Mouse (Mus musculus) megakaryocyte progenitor cell, adult 5-6 weeks (primary cell): ENCODE data around the gene Gm8332. TPM values are rescaled to one million over a fixed set of nuclear protein-coding genes. Genes with fewer than 3 reads are reported as not detected.
"Not testable (repeated sequence)": the region's sequence is repeated elsewhere in the genome, so short reads cannot be mapped to it uniquely, and the experiment has no call there.

Source experiments
- ATAC-seq: replicated peaks from 2 replicates; pipeline ENCODE4 v1.8.0; 2016; ENCODE audit warnings: mild to moderate bottlenecking, moderate TSS enrichment, inconsistent platforms; ENCODE audit not compliant: poor library complexity
- total RNA-seq, 2 experiments: library from RNA; stranded (forward) in 1 of 2; stranded (reverse) in 1 of 2; fragments of 157-497, 149-512 nt in 1 of 2; fragments of 200-1000 nt in 1 of 2; gene quantifications; 2 replicates each; pipeline versions ENCODE4 v1.2.3 to v1.2.4; 2015 to 2017

Gm8332 gene
- total RNA-seq (2015) (not detected in 2 replicates), total RNA-seq (2017) (not detected in 2 replicates)

DNA sequence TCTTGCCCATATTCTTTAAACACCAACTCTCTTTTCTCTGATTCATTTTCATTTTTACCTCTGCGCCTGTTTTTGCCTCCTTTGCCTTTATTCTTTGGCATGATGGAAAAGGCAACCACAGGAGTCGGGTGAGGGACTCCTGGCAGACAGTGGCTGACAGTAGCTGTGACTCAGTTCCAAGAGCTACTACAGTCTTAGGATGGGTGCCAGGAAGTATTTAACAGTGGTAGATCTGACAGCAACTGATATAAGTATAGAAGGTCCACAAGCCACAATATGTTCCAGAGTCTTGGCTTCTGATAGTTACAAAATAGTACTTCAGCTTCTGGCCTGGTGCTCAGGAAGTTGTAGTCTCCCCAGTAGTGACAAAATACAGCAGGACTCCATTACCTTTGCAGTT, at the start of gene Gm8332:
Gm8332 (minus strand) TSS at position 101 of the 400 bp plus-strand sequence.
- ATAC-seq = not testable (repeated sequence)

DNA sequence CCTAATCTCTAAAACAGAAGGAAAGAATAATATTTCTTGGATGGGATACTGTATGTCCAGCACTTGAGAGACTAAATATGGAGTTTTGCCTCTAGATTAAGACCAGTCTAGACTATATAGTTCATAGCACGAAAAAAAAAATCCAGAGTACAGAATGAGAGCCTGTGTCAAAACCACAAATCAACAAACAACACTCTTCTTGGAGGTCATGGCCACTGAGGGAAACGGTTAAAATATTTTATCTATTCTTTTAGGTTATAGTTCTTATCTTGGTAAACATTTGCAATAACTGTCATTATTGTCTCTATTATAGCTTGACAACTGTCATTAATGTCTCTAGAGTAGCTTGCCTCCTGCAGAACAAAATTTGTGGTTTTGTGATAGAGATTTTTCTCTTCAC, 47.3 kb upstream of the Gm8332 start:
- not testable (repeated sequence) for ATAC-seq

DNA sequence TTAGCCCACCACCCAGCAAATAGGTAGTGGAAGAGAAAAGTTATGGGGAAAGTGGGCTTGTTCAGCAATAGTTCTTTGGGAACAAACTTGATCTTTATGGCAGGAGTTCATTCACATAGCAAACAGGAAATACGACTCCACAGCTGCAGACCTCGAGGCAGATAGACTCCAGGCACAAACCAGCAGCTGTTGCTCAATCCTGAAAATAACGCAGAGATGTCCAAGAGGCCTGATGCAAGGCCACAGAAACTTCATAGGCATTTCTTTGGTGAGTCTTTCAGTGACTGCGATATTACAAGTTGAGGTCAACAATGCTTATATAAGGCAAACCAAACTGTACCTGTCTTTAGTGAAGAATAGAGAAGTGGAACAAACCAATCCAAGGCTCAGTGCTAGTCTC, 43.2 kb upstream of the Gm8332 start:
- ATAC-seq = not testable (repeated sequence)

DNA sequence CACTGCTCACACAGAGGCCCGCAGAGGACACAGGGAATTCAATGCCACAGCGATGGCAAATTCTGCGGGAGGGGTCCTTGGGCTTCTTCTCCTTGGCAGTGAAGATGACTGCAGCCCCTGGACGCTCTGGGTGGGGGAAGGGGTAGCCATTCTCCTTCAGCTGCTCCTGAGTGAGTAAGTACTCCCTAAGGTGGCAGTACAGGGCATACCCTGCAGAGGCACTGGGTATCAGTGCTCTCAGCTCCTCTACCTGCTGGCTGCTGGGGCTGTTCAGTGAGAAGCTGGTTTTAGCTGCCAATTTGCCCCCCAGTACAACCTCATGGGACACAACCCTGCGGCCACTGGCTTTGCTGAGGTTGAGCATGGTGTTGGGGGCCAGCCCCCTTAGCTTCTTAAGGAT, 35.3 kb upstream of the Gm8332 start:
- ATAC-seq = not testable (repeated sequence)

DNA sequence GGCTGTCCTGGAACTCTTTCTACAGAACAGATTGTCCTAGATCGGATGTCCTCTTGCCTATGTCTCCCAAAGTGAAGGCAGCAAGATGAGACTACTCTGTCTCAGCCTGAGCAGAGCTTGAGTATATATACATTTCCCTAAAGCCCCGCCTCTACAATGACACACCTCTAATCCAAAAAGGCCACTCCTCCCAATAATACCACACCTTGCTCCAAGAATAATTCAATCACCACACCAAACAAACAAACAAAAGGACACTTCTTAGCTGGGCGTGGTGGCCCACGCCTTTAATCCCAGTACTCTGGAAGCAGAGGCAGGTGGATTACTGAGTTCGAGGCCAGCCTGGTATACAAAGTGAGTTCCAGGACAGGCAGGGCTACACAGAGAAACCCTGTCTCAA, 24.5 kb upstream of the Gm8332 start, which contains the start of gene Gm5662:
Gm5662 (minus strand) TSS at position 101 of the 400 bp plus-strand sequence.
- not testable (repeated sequence) for ATAC-seq

DNA sequence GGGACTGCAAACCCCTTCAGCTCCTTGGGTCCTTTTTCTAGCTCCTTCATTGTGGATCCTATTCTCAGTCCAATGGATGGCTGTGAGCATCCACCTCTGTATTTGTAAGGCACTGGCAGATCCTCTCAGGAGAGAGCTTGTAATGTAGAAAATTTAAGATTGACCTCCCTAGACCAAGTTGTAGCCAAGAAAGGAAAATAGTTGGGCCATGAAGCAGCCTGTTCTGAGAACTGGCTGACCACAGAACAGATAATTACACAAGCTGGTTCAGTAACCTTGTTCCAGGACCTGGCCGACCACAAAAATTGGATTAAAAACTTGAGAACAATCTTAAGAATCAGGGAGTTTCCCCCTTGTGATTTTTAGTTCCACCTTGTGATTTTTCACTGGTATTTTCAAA, 7.3 kb upstream of the Gm8332 start:
- no peak for ATAC-seq

DNA sequence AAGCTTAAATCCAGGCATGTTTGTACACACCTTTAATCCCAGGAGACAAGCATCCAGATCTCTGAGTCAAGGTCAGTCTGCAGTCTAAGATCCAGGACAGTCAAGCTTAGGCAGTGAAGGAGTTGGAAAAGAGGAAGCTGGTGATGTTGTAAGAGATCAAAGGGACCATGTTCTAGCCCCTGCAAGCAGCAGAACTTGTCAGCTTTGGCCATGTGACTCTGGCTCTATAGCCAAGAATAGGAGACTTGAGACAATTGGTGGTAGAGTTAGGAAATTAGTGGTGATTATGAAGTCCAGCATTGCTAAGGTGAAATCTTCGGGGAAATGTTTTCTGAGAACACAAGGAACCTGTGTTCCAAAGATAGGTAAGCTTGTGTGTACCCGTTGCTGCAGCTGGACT, 6.0 kb upstream of the Gm8332 start:
- ATAC-seq = not testable (repeated sequence)

DNA sequence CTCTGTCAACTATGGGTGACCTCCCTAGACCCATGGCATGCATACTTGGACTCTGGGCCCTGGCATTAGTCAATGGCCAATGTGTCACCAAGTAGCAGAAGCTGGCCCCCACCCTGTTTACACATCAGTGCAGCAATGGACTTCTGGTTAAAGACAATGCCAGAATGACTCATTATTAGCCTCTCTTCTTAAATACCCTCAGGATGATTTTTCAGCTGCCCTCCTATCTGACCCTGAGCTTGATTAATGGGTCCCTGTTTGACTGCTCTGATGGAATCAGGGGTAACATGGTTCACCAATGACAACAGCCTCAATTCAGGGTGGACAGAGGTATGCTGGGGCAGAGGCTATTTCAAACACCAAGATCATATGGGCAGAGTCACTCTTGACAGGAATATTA, 4.1 kb downstream of the Gm8332 start:
- ATAC-seq = not testable (repeated sequence)

DNA sequence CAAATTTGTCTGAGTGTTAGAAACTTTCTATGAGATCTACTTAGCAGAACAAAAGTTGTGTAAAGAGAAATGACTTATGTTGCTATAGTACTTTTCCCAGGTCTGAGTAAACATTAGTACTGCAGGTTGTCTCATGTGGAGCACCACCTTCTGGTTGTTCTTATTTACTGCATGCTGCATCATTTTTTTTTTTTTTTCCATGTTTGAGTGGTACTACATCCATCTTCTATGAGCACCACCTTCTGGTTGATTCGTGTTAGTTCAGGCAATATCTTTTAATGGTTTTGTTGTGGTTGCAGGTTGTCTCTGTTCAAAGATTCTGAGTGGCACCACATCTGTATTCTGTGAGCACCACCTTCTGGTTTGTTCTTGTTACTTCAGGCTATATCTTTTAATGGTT, 7.0 kb downstream of the Gm8332 start:
- not testable (repeated sequence) for ATAC-seq

DNA sequence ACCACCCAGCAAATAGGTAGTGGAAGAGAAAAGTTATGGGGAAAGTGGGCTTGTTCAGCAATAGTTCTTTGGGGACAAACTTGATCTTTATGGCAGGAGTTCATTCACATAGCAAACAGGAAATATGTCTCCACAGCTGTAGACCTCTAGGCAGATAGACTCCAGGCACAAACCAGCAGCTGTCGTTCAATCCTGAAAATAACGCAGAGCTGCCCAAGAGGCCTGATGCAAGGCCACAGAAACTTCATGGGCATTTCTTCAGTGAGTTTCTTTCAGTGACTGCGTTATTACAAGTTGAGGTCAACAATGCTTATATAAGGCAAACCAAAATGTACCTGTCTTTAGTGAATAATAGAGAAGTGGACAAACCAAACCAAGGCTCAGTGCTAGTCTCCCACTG, 30.5 kb downstream of the Gm8332 start:
- ATAC-seq = no peak

DNA sequence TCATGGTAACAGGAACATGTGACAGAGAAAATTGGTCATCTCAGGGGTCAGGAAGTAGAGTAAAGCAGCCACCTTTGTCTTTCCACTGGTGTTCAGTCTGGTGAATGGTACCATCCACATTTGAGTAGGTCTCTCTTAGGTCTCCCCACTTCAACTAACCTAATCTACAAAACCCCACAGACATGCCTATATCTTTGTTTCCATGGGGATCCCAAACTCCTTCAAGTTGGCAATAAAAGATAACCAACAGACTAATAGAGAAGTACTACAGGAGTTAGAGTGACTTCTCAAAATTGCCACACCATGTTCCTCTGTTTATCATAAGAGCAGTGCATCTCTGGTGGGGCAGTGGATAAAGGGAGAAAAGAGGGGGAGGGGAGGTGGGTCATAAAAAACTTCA, 31.8 kb downstream of the Gm8332 start:
- ATAC-seq = not testable (repeated sequence)

DNA sequence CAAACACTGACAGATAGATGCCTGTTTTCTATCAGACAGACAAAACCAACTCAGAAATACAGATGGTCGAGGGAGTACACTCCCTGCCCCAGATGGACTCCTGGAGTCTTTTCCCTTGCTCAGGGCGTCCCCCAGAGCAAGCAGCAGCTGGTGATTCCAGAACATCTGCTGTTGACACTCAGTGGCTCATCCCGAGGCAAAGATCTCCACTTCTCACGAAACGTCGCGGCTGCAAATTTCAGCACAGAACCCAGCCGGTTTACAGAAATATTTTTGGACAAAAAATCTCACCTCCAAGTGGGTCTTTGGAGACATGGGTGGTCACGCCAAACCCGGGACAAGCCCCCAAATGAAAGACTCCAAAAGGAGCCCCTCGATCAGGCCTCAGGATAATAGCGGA, 35.3 kb downstream of the Gm8332 start:
- ATAC-seq = no peak

DNA sequence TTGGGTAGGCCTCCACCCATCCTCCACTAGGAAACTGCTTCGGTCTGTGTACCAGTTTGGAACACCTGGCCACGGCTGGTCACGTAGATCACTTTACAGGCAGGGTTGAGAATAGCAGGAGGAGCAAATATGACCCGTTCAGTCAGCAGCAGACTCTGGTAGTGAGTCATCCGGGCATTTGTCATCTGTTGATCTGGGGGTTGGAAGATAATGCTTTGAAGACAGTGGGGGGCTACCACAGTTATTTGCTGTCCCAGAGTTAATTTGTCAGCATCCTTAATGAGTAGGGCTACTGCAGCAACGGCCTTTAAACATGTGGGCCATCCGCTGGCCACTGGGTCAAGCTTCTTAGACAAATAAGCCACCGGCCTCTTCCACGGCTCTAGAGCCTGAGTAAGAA, 38.4 kb downstream of the Gm8332 start:
- ATAC-seq = not testable (repeated sequence)

DNA sequence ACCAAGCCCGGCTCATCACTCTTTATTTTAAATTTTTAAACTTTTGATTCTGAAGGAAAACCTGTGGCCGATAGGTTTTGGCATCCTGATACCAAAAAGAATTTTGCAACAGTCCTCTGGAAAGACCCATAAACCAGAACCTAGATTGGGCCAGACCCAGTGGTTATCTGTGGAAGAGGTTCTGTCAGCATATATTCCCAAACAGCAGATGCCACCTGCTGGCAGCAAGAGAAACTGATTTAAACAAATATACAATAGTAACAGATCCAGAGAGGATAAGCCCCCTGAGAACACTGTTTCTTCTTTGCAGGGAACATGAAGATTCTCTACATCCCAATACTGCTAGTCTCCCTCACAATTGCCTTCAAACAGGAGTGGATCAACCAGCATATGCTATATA, 47.0 kb downstream of the Gm8332 start:
- ATAC-seq = no peak

Other genes starting within 250 kb of the Gm8332 start
- gene Gm2075, start 238.3 kb downstream of the Gm8332 start, total RNA-seq (2015) = not detected in 2 replicates
- not detected in 2 replicates for gene Gm2075, start 238.3 kb downstream of the Gm8332 start, total RNA-seq (2017)
- not detected in 2 replicates for gene Gm6803, start 231.3 kb downstream of the Gm8332 start, total RNA-seq (2015)
- gene Gm6803, start 231.3 kb downstream of the Gm8332 start, total RNA-seq (2017) = not detected in 2 replicates
- not detected in 2 replicates for gene Gm2056, start 223.1 kb downstream of the Gm8332 start, total RNA-seq (2015)
- not detected in 2 replicates for gene Gm2056, start 223.1 kb downstream of the Gm8332 start, total RNA-seq (2017)
- not detected in 2 replicates for gene Gm16368, start 166.4 kb downstream of the Gm8332 start, total RNA-seq (2015)
- not detected in 2 replicates for gene Gm16368, start 166.4 kb downstream of the Gm8332 start, total RNA-seq (2017)
- not detected in 2 replicates for gene Gm10436, start 68.0 kb downstream of the Gm8332 start, total RNA-seq (2015)
- not detected in 2 replicates for gene Gm10436, start 68.0 kb downstream of the Gm8332 start, total RNA-seq (2017)
- gene Gm5662, start 24.4 kb upstream of the Gm8332 start, total RNA-seq (2015) = not detected in 2 replicates
- gene Gm5662, start 24.4 kb upstream of the Gm8332 start, total RNA-seq (2017) = not detected in 2 replicates
- gene Gm5039, start 73.9 kb upstream of the Gm8332 start, total RNA-seq (2015) = not detected in 2 replicates
- gene Gm5039, start 73.9 kb upstream of the Gm8332 start, total RNA-seq (2017) = not detected in 2 replicates
- gene Adck1, start 110.5 kb upstream of the Gm8332 start, total RNA-seq (2015) = 10.2 and 11.8 TPM in 2 replicates
- 21.7 and 25.7 TPM in 2 replicates for gene Adck1, start 110.5 kb upstream of the Gm8332 start, total RNA-seq (2017)